Mouse (Mus musculus): Measurements from ENCODE around the gene Unc13a. TPM values are rescaled to one million over a fixed set of nuclear protein-coding genes. Genes with fewer than 3 reads are reported as not detected.

The Unc13a gene
- polyA plus RNA-seq, 1 experiment from 2014 or later = 0.20 TPM

GRCm38 (mm10) chr8:71637149-71638095 is 34.1 kb downstream of the Unc13a start:
- ATAC-seq (ENCODE audit: low read depth) = no peak
- Histone ChIP-seq H3K4me1 (ENCODE audit: control insufficient read depth, low read depth, low read length) (peaks cover 6% of the 10 kb centered on the region), H3K36me3 (ENCODE audit: control insufficient read depth, insufficient read depth) (no peaks in the 10 kb centered on the region), H3K27ac (ENCODE audit: low read length) (no peak overlapping the region), H3K4me3 (ENCODE audit: low read depth, low read length) (no peak overlapping the region), H3K9ac (ENCODE audit: low read depth, low read length) (no peak overlapping the region), H3K4me2 (ENCODE audit: low read depth, low read length) (no peak overlapping the region), H3K9me3 (replicated peaks; ENCODE audit: control insufficient read depth, low read length) (no peaks in the 10 kb centered on the region), H3K27me3 (ENCODE audit: control insufficient read depth, insufficient read depth, low read depth, low read length) (peaks cover 22% of the 10 kb centered on the region)
- WGBS (ENCODE audit: insufficient replicate concordance) = 60% methylated on average over 8 of the region's 8 CpGs

- H3K4me3 ChIP-seq (ENCODE audit: low read depth, low read length) = no peak overlapping the region
- H3K27ac ChIP-seq (ENCODE audit: low read length) = no peak overlapping the region
- H3K9me3 ChIP-seq (replicated peaks; ENCODE audit: control insufficient read depth, low read length) = no peaks in the 10 kb centered on the region
- no peak for ATAC-seq (ENCODE audit: low read depth)
- H3K4me2 ChIP-seq (ENCODE audit: low read depth, low read length) = no peak overlapping the region
- H3K9ac ChIP-seq (ENCODE audit: low read depth, low read length) = no peak overlapping the region
- H3K36me3 ChIP-seq (ENCODE audit: control insufficient read depth, insufficient read depth) = no peaks in the 10 kb centered on the region
- H3K27me3 ChIP-seq (ENCODE audit: control insufficient read depth, insufficient read depth, low read depth, low read length) = peaks cover 43% of the 10 kb centered on the region
- 2% methylated on average over 26 of the region's 26 CpGs for WGBS (ENCODE audit: insufficient replicate concordance)
- peaks cover 15% of the 10 kb centered on the region for H3K4me1 ChIP-seq (ENCODE audit: control insufficient read depth, low read depth, low read length)
Measured at GRCm38 (mm10) chr8:71633981-71634667, 37.4 kb downstream of the Unc13a start.

- H3K4me3 ChIP-seq (ENCODE audit: low read depth, low read length) = no peak overlapping the region
- H3K4me1 ChIP-seq (ENCODE audit: control insufficient read depth, low read depth, low read length) = peaks cover 25% of the 10 kb centered on the region
- WGBS (ENCODE audit: insufficient replicate concordance) = 4% methylated on average over 19 of the region's 22 CpGs
- H3K9me3 ChIP-seq (replicated peaks; ENCODE audit: control insufficient read depth, low read length) = no peaks in the 10 kb centered on the region
- 0 out of 2 replicates have a peak overlapping the region, but pooled peaks have one; percentile 34 for H3K4me2 ChIP-seq (ENCODE audit: low read depth, low read length)
- ATAC-seq (ENCODE audit: low read depth) = no peak
- no peak overlapping the region for H3K9ac ChIP-seq (ENCODE audit: low read depth, low read length)
- H3K27me3 ChIP-seq (ENCODE audit: control insufficient read depth, insufficient read depth, low read depth, low read length) = peaks cover 43% of the 10 kb centered on the region
- no peaks in the 10 kb centered on the region for H3K36me3 ChIP-seq (ENCODE audit: control insufficient read depth, insufficient read depth)
- H3K27ac ChIP-seq (ENCODE audit: low read length) = no peak overlapping the region
Measured at GRCm38 (mm10) chr8:71633164-71633563, 38.4 kb downstream of the Unc13a start.

DNA sequence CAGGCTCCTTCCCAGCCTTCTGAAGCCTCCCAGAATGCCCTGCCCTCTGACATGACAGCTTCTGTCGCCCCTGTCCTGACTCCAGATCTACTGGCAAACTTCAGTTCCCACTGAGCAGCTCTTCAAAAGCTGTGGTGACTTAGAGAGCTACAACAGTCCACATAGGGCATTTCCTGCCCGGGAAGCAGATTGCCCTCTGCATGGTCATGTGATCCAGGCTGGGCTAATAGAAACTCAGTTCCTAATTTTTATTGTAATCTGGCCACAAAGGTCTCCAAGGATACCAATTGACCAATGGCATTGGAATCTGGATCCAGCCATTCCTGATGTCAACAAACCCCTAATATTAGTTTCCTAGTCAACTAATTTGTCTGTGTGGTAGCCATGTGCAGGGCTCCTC is 39.7 kb downstream of the Unc13a start:
- ATAC-seq (ENCODE audit: low read depth) = no peak
- peaks cover 43% of the 10 kb centered on the region for H3K27me3 ChIP-seq (ENCODE audit: control insufficient read depth, insufficient read depth, low read depth, low read length)
- H3K4me2 ChIP-seq (ENCODE audit: low read depth, low read length) = no peak overlapping the region
- WGBS (ENCODE audit: insufficient replicate concordance) = 17% methylated on average over 2 of the region's 2 CpGs
- no peak overlapping the region for H3K4me3 ChIP-seq (ENCODE audit: low read depth, low read length)
- H3K27ac ChIP-seq (ENCODE audit: low read length) = no peak overlapping the region
- no peak overlapping the region for H3K9ac ChIP-seq (ENCODE audit: low read depth, low read length)
- no peaks in the 10 kb centered on the region for H3K9me3 ChIP-seq (replicated peaks; ENCODE audit: control insufficient read depth, low read length)
- no peaks in the 10 kb centered on the region for H3K36me3 ChIP-seq (ENCODE audit: control insufficient read depth, insufficient read depth)
- H3K4me1 ChIP-seq (ENCODE audit: control insufficient read depth, low read depth, low read length) = peaks cover 32% of the 10 kb centered on the region

DNA sequence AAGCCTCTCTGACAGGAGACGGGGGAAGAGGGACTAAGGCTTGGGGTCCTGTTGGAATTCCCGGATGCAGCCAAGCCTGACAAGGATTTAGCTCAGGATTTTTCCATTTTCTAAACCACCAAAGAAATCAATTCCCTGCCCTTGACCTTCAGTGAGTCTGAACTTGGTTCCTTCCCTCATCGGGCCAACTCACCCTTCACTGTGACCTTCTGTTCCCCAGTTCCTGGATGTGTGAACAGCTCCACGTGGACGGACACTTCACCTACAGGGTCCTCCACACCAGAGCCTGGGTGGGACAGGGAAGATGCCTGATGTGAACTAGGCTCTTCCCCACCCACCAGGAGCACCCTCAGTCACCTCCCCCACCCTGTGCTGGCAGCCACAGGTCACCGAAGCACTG is 40.8 kb downstream of the Unc13a start:
- no peaks in the 10 kb centered on the region for H3K36me3 ChIP-seq (ENCODE audit: control insufficient read depth, insufficient read depth)
- H3K4me3 ChIP-seq (ENCODE audit: low read depth, low read length) = no peak overlapping the region
- H3K4me2 ChIP-seq (ENCODE audit: low read depth, low read length) = no peak overlapping the region
- peaks cover 32% of the 10 kb centered on the region for H3K4me1 ChIP-seq (ENCODE audit: control insufficient read depth, low read depth, low read length)
- H3K9ac ChIP-seq (ENCODE audit: low read depth, low read length) = no peak overlapping the region
- 67% methylated on average over 6 of the region's 6 CpGs for WGBS (ENCODE audit: insufficient replicate concordance)
- H3K27ac ChIP-seq (ENCODE audit: low read length) = no peak overlapping the region
- no peak for ATAC-seq (ENCODE audit: low read depth)
- no peaks in the 10 kb centered on the region for H3K9me3 ChIP-seq (replicated peaks; ENCODE audit: control insufficient read depth, low read length)
- H3K27me3 ChIP-seq (ENCODE audit: control insufficient read depth, insufficient read depth, low read depth, low read length) = peaks cover 43% of the 10 kb centered on the region

DNA sequence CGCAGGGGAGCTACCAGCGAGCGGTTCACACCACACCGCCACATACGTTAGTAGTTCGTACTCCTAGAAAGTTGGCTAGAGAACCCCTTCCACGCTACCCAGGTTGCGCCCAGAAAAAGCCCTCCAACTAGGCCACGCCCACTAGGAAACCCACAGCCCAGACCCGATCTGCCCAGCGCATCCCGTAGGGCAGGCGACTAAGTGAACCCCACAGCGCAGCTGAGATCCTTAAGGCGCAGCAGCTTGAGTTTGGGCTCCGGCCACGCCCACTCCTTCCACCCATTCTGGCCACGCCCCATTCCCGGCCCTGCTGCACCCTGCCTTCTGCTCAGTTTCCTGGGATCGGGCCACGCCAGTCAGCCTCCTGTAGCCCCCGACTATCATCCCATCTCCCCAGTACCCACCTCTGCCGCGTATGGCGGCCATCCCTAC is 41.8 kb downstream of the Unc13a start:
- Histone ChIP-seq H3K4me3 (ENCODE audit: low read depth, low read length) (peak overlapping the region; percentile 53), H3K4me2 (ENCODE audit: low read depth, low read length) (peak overlapping the region; percentile 87), H3K27me3 (ENCODE audit: control insufficient read depth, insufficient read depth, low read depth, low read length) (peaks cover 39% of the 10 kb centered on the region), H3K4me1 (ENCODE audit: control insufficient read depth, low read depth, low read length) (peaks cover 32% of the 10 kb centered on the region), H3K9me3 (replicated peaks; ENCODE audit: control insufficient read depth, low read length) (no peaks in the 10 kb centered on the region), H3K36me3 (ENCODE audit: control insufficient read depth, insufficient read depth) (no peaks in the 10 kb centered on the region), H3K27ac (ENCODE audit: low read length) (no peak overlapping the region; the same call in 1 of the 2 replicates), H3K9ac (ENCODE audit: low read depth, low read length) (0 out of 2 replicates have a peak overlapping the region, but pooled peaks have one; percentile 9)
- ATAC-seq (ENCODE audit: low read depth) = peak; percentile 9; the same call in 1 of the 2 replicates
- 5% methylated on average over 25 of the region's 25 CpGs for WGBS (ENCODE audit: insufficient replicate concordance)

DNA sequence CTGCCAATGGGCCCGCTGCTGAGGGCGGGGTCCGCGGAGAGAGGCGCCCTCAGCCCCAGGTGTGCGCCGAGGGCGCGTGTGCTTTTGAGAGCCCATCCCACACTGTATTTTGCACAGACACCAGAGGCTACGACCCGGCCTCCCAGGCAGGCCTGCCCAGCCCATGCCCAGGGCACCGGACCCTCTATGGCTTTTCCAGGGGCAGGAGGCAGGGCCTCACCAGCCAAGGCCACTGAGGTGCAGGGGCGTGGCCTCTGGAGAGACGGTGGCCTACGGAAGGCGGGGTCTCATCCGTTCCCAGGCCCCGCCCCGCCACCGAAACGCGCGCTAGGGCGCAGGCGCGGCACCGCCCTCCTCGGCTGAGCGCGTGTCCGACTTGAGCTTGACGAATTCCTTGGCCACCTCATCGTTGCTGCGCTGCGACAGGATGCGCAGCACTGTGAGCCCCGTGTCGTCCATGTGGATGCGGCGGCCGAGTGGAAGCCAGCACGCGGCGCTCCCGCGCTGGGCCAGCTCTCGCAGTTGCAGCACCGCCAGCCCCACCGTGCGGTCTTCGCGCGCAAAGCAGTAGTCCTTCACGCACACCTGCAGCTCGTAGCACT is 42.4 kb downstream of the Unc13a start:
- peak overlapping the region; percentile 87 for H3K4me2 ChIP-seq (ENCODE audit: low read depth, low read length)
- H3K27ac ChIP-seq (ENCODE audit: low read length) = no peak overlapping the region; the same call in 1 of the 2 replicates
- peaks cover 3% of the 10 kb centered on the region for H3K36me3 ChIP-seq (ENCODE audit: control insufficient read depth, insufficient read depth)
- peak overlapping the region; percentile 53 for H3K4me3 ChIP-seq (ENCODE audit: low read depth, low read length)
- under 1% methylated on average over 53 of the region's 55 CpGs for whole genome bisulfite sequencing (ENCODE audit: insufficient replicate concordance)
- peak overlapping the region; percentile 63 for H3K9ac ChIP-seq (ENCODE audit: low read depth, low read length)
- H3K4me1 ChIP-seq (ENCODE audit: control insufficient read depth, low read depth, low read length) = peaks cover 29% of the 10 kb centered on the region
- H3K9me3 ChIP-seq (replicated peaks; ENCODE audit: control insufficient read depth, low read length) = no peaks in the 10 kb centered on the region
- peak; percentile 76 for ATAC-seq (ENCODE audit: low read depth)
- H3K27me3 ChIP-seq (ENCODE audit: control insufficient read depth, insufficient read depth, low read depth, low read length) = peaks cover 35% of the 10 kb centered on the region

DNA sequence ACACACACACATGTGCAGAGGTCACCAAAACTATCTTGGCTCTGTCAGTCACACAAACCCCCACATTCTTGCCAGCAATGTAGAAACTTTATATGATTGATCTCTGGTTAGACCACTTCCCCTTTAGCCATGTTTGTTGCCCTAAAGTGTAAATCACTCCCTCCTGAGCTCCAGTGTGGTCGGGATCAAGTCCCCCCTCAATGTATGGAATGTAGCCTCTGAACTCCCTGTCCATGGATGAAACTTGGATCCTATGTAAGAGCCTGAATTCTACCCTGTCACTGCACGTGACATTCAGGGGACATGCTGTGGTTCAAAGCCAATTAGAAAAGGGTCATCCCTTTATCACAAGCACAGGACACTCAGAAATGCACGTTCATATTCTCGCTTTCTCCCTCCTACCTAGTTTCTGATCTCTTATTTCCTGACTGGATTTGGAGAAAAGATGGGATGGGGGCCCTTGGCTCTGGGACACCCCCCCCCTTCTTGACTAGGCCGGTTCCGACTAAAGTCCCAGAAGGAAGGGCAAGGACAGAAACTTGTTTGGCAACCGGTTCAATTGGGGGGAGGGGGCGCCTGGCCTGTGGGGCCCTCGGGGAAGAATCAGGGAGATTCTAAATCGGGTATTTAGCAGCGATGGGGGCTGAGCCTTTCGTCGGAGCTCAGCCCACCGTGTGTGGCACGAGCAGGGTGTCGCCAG is 43.0 kb downstream of the Unc13a start:
- 4% methylated on average over 16 of the region's 16 CpGs for WGBS (ENCODE audit: insufficient replicate concordance)
- ATAC-seq (ENCODE audit: low read depth) = no peak
- peak overlapping the region; percentile 63 for H3K9ac ChIP-seq (ENCODE audit: low read depth, low read length)
- peaks cover 28% of the 10 kb centered on the region for H3K27me3 ChIP-seq (ENCODE audit: control insufficient read depth, insufficient read depth, low read depth, low read length)
- H3K4me2 ChIP-seq (ENCODE audit: low read depth, low read length) = peak overlapping the region; percentile 87
- H3K9me3 ChIP-seq (replicated peaks; ENCODE audit: control insufficient read depth, low read length) = no peaks in the 10 kb centered on the region
- peak overlapping the region; percentile 53 for H3K4me3 ChIP-seq (ENCODE audit: low read depth, low read length)
- H3K4me1 ChIP-seq (ENCODE audit: control insufficient read depth, low read depth, low read length) = peaks cover 26% of the 10 kb centered on the region
- H3K36me3 ChIP-seq (ENCODE audit: control insufficient read depth, insufficient read depth) = peaks cover 9% of the 10 kb centered on the region
- peak overlapping the region; percentile 64 for H3K27ac ChIP-seq (ENCODE audit: low read length)

All from liver, embryonic 16.5 days (tissue).